Mouse (Mus musculus): Measurements from ENCODE around the gene Nup160. TPM values are rescaled to one million over a fixed set of nuclear protein-coding genes. Genes with fewer than 3 reads are reported as not detected.

Gene Nup160
- polyA plus RNA-seq, 1 experiment from 2014 or later: 71.3 TPM

DNA sequence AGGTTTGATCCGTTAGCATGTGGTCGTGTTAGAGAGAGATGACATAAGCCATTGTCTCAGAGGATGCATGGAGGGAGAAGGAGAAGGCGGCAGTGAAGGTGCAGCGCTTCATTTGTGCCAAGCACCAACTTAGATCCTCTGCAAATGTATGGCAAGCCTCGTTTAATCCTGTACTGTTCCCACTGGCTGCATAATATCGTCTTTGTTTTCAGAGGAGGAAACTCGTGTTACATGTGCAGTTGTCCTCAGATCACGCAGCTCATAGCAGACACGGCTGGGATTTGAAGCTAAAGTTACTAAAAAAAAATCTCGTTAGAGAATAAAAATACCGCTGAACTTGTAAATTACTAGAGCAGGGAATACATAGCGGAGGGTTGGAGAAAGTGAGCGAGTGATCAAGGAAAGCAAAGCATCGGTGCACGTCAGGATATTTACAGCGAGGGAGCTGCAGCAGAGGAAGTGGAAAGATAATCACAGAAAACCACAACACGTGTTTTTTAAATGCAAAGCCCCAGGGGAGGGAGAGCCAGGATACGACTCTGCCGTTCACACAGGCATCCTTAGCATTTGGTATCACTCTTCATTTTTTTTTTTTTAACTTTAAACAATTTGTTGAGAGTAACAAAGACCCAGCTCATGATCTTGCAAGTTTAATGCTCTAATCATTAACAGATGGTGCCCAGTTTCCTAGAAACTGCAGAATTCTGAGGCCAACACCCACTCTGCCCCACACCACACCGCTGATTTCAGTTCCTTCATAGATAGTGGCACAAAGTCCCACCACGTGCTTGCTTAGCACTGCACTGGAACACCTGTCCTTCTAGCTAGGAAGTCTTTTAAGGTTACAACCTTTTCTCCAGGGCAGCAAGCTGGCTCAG is 9.4 kb upstream of the Nup160 start:
- no peaks in the 10 kb centered on the region for H3K27me3 ChIP-seq (replicated peaks; ENCODE audit: low read depth, poor library complexity, severe bottlenecking)
- peaks cover 3% of the 10 kb centered on the region; the same call in 1 of the 2 replicates for H3K9me3 ChIP-seq
- H3K27ac ChIP-seq (replicated peaks): peak overlapping the region; percentile 88
- H3K36me3 ChIP-seq (replicated peaks): no peaks in the 10 kb centered on the region
- peaks cover 26% of the 10 kb centered on the region for H3K4me1 ChIP-seq
- WGBS: 21% methylated on average over 21 of the region's 21 CpGs
- H3K4me3 ChIP-seq: peak overlapping the region; percentile 31
- peak; percentile 60 for DNase-seq (ENCODE audit: low spot score)

GRCm38 (mm10) chr2:90670343-90670742 is 6.7 kb upstream of the Nup160 start:
- 88% methylated on average over 6 of the region's 6 CpGs for WGBS
- Histone ChIP-seq H3K4me3 (no peak overlapping the region), H3K36me3 (replicated peaks) (no peaks in the 10 kb centered on the region), H3K4me1 (peaks cover 26% of the 10 kb centered on the region), H3K27me3 (replicated peaks; ENCODE audit: low read depth, poor library complexity, severe bottlenecking) (no peaks in the 10 kb centered on the region), H3K27ac (replicated peaks) (no peak overlapping the region), H3K9me3 (peaks cover 3% of the 10 kb centered on the region; the same call in 1 of the 2 replicates)
- DNase-seq (ENCODE audit: low spot score): no peak

DNA sequence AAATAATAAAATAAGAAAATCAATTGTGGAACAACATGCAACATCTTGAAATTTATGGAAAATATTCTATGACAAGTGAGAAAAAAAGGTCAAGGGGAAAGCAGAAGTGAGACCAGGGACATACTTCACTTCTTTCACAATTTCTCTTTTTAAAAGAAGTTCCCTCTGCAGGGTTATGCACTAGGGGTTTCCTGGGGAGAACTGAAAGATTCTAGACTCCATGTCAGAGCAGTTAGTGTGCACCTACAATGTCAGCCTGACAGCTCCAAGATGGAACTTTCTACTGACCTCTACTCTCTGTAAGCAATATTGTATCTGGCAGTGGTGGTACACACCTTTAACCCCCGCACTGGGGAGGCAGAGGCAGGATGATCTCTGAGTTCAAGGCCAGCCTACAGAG is 3.7 kb upstream of the Nup160 start:
- Histone ChIP-seq H3K4me3 (no peak overlapping the region), H3K4me1 (peaks cover 5% of the 10 kb centered on the region), H3K36me3 (replicated peaks) (no peaks in the 10 kb centered on the region), H3K27me3 (replicated peaks; ENCODE audit: low read depth, poor library complexity, severe bottlenecking) (no peaks in the 10 kb centered on the region), H3K9me3 (peaks cover 3% of the 10 kb centered on the region; the same call in 1 of the 2 replicates), H3K27ac (replicated peaks) (no peak overlapping the region)
- DNase-seq (ENCODE audit: low spot score): no peak
- WGBS: 92% methylated on average over 1 of the region's 1 CpGs

DNA sequence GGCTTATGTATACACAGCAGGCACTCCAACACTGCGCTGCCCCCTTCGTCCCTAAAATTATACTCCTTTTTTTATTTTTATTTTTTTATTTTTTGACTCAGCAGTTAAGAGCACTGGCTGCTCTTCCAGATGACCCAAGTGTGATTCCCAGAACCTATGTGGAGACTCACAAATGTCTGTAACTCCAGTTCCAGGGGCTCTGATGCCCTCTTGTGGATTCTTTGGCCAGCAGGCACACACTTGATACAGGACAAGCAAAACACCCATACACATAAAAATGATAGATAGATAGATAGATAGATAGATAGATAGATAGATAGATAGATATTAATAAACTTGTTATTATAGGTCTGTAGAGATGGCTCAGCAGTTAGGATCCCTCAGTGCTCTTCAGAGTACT is 2.5 kb upstream of the Nup160 start:
- no peak overlapping the region for H3K27ac ChIP-seq (replicated peaks)
- 93% methylated on average over 2 of the region's 2 CpGs for WGBS
- H3K36me3 ChIP-seq (replicated peaks): no peaks in the 10 kb centered on the region
- H3K4me1 ChIP-seq: 0 out of 2 replicates have a peak, but pooled peaks cover 4% of the 10 kb centered on the region
- peaks cover 3% of the 10 kb centered on the region; the same call in 1 of the 2 replicates for H3K9me3 ChIP-seq
- no peak overlapping the region for H3K4me3 ChIP-seq
- H3K27me3 ChIP-seq (replicated peaks; ENCODE audit: low read depth, poor library complexity, severe bottlenecking): no peaks in the 10 kb centered on the region
- DNase-seq (ENCODE audit: low spot score): no peak

DNA sequence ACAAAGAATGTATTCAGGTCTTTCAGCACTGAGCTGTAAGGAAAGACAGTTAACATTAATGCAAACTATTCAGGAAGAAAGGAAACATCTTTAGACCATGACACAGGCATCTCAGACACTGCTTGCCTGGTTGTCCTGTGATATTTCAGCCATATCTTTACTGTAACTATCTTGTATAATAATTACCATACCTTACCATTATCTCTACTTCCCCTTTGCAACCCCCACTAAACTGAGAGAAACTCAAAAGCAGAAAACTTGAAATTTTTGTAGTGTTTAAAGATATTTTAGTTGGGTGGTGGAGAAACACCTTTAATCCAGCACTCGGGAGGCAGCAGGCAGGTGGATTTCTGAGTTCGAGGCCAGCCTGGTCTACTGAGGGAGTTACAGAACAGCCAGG is 1.5 kb upstream of the Nup160 start:
- Histone ChIP-seq H3K27me3 (replicated peaks; ENCODE audit: low read depth, poor library complexity, severe bottlenecking) (no peaks in the 10 kb centered on the region), H3K9me3 (no peaks in the 10 kb centered on the region), H3K36me3 (replicated peaks) (peaks cover 2% of the 10 kb centered on the region), H3K4me1 (peaks cover 11% of the 10 kb centered on the region), H3K4me3 (no peak overlapping the region), H3K27ac (replicated peaks) (no peak overlapping the region)
- no peak for DNase-seq (ENCODE audit: low spot score)
- WGBS: 90% methylated on average over 2 of the region's 2 CpGs

GRCm38 (mm10) chr2:90678256-90679060 is 1.4 kb downstream of the Nup160 start:
- 32% methylated on average over 26 of the region's 26 CpGs for WGBS
- no peak for DNase-seq (ENCODE audit: low spot score)
- Histone ChIP-seq H3K27ac (replicated peaks) (peak overlapping the region; percentile 93), H3K4me3 (peak overlapping the region; percentile 96), H3K9me3 (no peaks in the 10 kb centered on the region), H3K4me1 (peaks cover 15% of the 10 kb centered on the region), H3K27me3 (replicated peaks; ENCODE audit: low read depth, poor library complexity, severe bottlenecking) (no peaks in the 10 kb centered on the region), H3K36me3 (replicated peaks) (peaks cover 30% of the 10 kb centered on the region)

DNA sequence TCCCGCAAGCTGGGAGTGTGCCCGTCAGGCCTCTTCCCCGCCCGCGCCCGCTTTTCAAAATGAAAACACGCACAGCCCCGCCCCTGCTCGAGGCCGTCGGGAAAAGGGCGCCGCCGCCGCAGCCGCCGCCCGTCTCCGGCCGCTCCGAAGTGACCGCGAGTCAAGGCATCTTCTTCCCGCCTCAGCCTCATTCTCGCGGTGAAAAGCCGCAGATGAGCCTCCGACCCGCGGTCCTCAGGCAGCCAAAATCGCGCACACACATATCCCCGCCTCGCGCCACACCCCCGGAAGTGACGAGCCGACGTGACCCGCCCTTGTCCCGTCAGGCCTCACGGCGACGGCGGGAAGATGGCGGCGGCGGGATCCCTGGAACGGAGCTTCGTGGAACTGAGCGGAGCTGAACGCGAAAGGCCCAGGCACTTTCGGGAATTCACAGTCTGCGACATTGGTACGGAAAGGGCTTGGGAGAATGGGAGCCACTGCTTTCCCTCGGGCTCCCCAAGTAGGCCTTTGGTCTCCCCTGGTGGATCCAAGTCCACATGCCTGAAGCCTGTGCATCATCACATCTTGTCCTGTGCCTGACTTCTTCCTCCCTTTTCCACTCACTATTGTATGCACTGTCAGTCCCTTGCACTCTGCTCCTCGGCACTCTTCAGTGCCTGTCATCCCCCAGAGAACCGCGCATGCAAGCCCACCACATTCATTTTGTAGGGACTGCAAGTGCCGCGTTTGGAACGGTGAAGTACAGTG is 2.2 kb downstream of the Nup160 start:
- H3K9me3 ChIP-seq: no peaks in the 10 kb centered on the region
- peak overlapping the region; percentile 96 for H3K4me3 ChIP-seq
- peaks cover 15% of the 10 kb centered on the region for H3K4me1 ChIP-seq
- under 1% methylated on average over 63 of the region's 63 CpGs for WGBS
- H3K36me3 ChIP-seq (replicated peaks): peaks cover 38% of the 10 kb centered on the region
- H3K27me3 ChIP-seq (replicated peaks; ENCODE audit: low read depth, poor library complexity, severe bottlenecking): no peaks in the 10 kb centered on the region
- peak; percentile 97 for DNase-seq (ENCODE audit: low spot score)
- peak overlapping the region; percentile 93 for H3K27ac ChIP-seq (replicated peaks)

- DNase-seq (ENCODE audit: low spot score): no peak
- Histone ChIP-seq H3K27ac (replicated peaks) (no peak overlapping the region), H3K4me1 (no peaks in the 10 kb centered on the region), H3K4me3 (no peak overlapping the region), H3K36me3 (replicated peaks) (peaks cover 99% of the 10 kb centered on the region), H3K9me3 (no peaks in the 10 kb centered on the region), H3K27me3 (replicated peaks; ENCODE audit: low read depth, poor library complexity, severe bottlenecking) (no peaks in the 10 kb centered on the region)
- 91% methylated on average over 4 of the region's 4 CpGs for WGBS
Observed at GRCm38 (mm10) chr2:90700943-90701342, 23.9 kb downstream of the Nup160 start.

- Histone ChIP-seq H3K9me3 (no peaks in the 10 kb centered on the region), H3K27ac (replicated peaks) (no peak overlapping the region), H3K36me3 (replicated peaks) (peaks cover 100% of the 10 kb centered on the region), H3K4me1 (no peaks in the 10 kb centered on the region), H3K27me3 (replicated peaks; ENCODE audit: low read depth, poor library complexity, severe bottlenecking) (no peaks in the 10 kb centered on the region), H3K4me3 (no peak overlapping the region)
- 84% methylated on average over 1 of the region's 1 CpGs for WGBS
- DNase-seq (ENCODE audit: low spot score): no peak
Observed at GRCm38 (mm10) chr2:90708548-90708947, 31.5 kb downstream of the Nup160 start.

DNA sequence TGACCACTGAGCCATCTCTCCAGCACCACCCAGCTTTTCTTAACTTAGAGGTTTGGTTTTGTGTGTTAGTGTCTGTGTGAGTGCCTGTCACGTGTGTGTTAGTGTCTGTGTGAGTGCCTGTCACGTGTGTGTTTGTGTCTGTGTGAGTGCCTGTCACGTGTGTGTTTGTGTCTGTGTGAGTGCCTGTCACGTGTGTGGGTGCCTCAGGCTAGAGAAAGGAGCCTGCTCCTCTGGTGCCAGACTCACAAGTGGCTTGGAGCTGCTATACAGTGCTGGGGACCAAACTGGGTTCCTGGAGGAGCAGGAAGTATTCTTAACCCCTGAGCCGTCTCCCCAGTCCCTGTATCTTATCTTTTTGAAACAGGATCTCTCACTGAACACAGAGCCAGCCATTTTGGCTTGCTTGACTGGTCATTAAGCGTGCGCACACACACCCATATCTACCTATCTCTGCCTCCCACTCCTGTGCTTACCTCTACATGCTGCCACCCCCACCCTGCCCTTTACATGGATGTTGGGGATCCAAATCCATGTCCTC is 38.6 kb downstream of the Nup160 start:
- no peak overlapping the region for H3K27ac ChIP-seq (replicated peaks)
- no peaks in the 10 kb centered on the region for H3K4me1 ChIP-seq
- DNase-seq (ENCODE audit: low spot score): no peak
- no peaks in the 10 kb centered on the region for H3K9me3 ChIP-seq
- H3K4me3 ChIP-seq: no peak overlapping the region
- peaks cover 94% of the 10 kb centered on the region for H3K36me3 ChIP-seq (replicated peaks)
- WGBS: 89% methylated on average over 7 of the region's 7 CpGs
- H3K27me3 ChIP-seq (replicated peaks; ENCODE audit: low read depth, poor library complexity, severe bottlenecking): no peaks in the 10 kb centered on the region

GRCm38 (mm10) chr2:90717366-90717765 is 40.4 kb downstream of the Nup160 start:
- Histone ChIP-seq H3K27ac (replicated peaks) (no peak overlapping the region), H3K27me3 (replicated peaks; ENCODE audit: low read depth, poor library complexity, severe bottlenecking) (no peaks in the 10 kb centered on the region), H3K4me3 (no peak overlapping the region), H3K4me1 (no peaks in the 10 kb centered on the region), H3K9me3 (no peaks in the 10 kb centered on the region), H3K36me3 (replicated peaks) (peaks cover 94% of the 10 kb centered on the region)
- no peak for DNase-seq (ENCODE audit: low spot score)
- WGBS: 94% methylated on average over 4 of the region's 4 CpGs

DNA sequence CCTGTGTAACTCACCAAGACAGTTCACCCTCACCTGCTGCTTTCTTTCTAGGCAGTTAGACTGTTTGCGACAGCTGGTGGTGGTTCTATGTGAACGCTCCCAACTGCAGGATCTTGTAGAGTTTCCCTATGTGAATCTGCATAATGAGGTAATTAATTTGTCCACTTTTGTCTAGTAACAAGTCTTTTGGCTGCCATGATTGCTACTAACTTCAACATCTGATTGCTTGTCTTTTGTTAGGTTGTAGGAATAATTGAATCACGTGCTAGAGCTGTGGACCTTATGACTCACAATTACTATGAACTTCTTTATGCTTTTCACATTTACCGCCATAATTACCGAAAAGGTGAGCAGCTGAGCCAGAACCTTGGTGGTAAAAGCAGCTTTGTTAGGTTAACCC is 40.9 kb downstream of the Nup160 start:
- Histone ChIP-seq H3K27me3 (replicated peaks; ENCODE audit: low read depth, poor library complexity, severe bottlenecking) (no peaks in the 10 kb centered on the region), H3K4me1 (no peaks in the 10 kb centered on the region), H3K9me3 (no peaks in the 10 kb centered on the region), H3K36me3 (replicated peaks) (peaks cover 94% of the 10 kb centered on the region), H3K4me3 (no peak overlapping the region), H3K27ac (replicated peaks) (no peak overlapping the region)
- DNase-seq (ENCODE audit: low spot score): no peak
- WGBS: 95% methylated on average over 5 of the region's 5 CpGs

Data from embryonic facial prominence, embryonic 10.5 days (tissue).